Mouse (Mus musculus): ENCODE measurements around the gene Spata20. TPM values are rescaled to one million over a fixed set of nuclear protein-coding genes. Genes with fewer than 3 reads are reported as not detected.
A peak's percentile ranks its signal among the peaks of the same experiment; 100 is the strongest.

The Spata20 gene
- polyA plus RNA-seq, 1 experiment from 2014 or later = 0.47 TPM

GRCm38 (mm10) chr11:94449886-94450285 is 36.1 kb downstream of the Spata20 start:
- H3K4me3 ChIP-seq = no peak overlapping the region
- 32% methylated on average over 5 of the region's 5 CpGs for WGBS
- no peaks in the 10 kb centered on the region for H3K9me3 ChIP-seq
- ATAC-seq (ENCODE audit: extremely low read depth, insufficient number of reproducible peaks, low FRiP score, low TSS enrichment) = peak; percentile 4; the same call in 1 of the 2 replicates
- H3K9ac ChIP-seq = peak overlapping the region; percentile 62; the same call in 1 of the 2 replicates
- no peaks in the 10 kb centered on the region for H3K36me3 ChIP-seq
- peaks cover 37% of the 10 kb centered on the region for H3K27me3 ChIP-seq (replicated peaks)
- H3K27ac ChIP-seq (replicated peaks) = peak overlapping the region; percentile 93
- H3K4me2 ChIP-seq = peak overlapping the region; percentile 30; the same call in 1 of the 2 replicates
- H3K4me1 ChIP-seq = peaks cover 63% of the 10 kb centered on the region

- peaks cover 66% of the 10 kb centered on the region for H3K4me1 ChIP-seq
These were observed 36.7 kb downstream of the Spata20 start for GRCm38 (mm10) chr11:94449239-94449638.

GRCm38 (mm10) chr11:94447017-94447416 is 39.0 kb downstream of the Spata20 start:
- Histone ChIP-seq H3K9me3 (no peaks in the 10 kb centered on the region), H3K36me3 (no peaks in the 10 kb centered on the region), H3K27ac (replicated peaks) (no peak overlapping the region), H3K4me1 (peaks cover 71% of the 10 kb centered on the region), H3K9ac (no peak overlapping the region), H3K4me2 (no peak overlapping the region), H3K4me3 (no peak overlapping the region), H3K27me3 (replicated peaks) (peaks cover 54% of the 10 kb centered on the region)
- no peak for ATAC-seq (ENCODE audit: extremely low read depth, insufficient number of reproducible peaks, low FRiP score, low TSS enrichment)
- 32% methylated on average over 3 of the region's 3 CpGs for WGBS

More at GRCm38 (mm10) chr11:94449239-94449638, 36.7 kb downstream of the Spata20 start:
- Histone ChIP-seq H3K4me2 (no peak overlapping the region), H3K27me3 (replicated peaks) (peaks cover 37% of the 10 kb centered on the region), H3K4me3 (no peak overlapping the region), H3K9me3 (no peaks in the 10 kb centered on the region), H3K27ac (replicated peaks) (peak overlapping the region; percentile 93), H3K36me3 (no peaks in the 10 kb centered on the region), H3K9ac (no peak overlapping the region)
- WGBS = 54% methylated on average over 8 of the region's 8 CpGs
- ATAC-seq (ENCODE audit: extremely low read depth, insufficient number of reproducible peaks, low FRiP score, low TSS enrichment) = no peak

- no peak overlapping the region for H3K9ac ChIP-seq
- no peak overlapping the region for H3K4me2 ChIP-seq
- peaks cover 68% of the 10 kb centered on the region for H3K4me1 ChIP-seq
- no peak overlapping the region for H3K27ac ChIP-seq (replicated peaks)
- no peak for ATAC-seq (ENCODE audit: extremely low read depth, insufficient number of reproducible peaks, low FRiP score, low TSS enrichment)
- 70% methylated on average over 4 of the region's 4 CpGs for WGBS
- H3K27me3 ChIP-seq (replicated peaks) = peaks cover 57% of the 10 kb centered on the region
- H3K36me3 ChIP-seq = no peaks in the 10 kb centered on the region
- no peak overlapping the region for H3K4me3 ChIP-seq
- no peaks in the 10 kb centered on the region for H3K9me3 ChIP-seq
These were observed 40.7 kb downstream of the Spata20 start for GRCm38 (mm10) chr11:94445300-94445699.

GRCm38 (mm10) chr11:94444829-94445228 is 41.1 kb downstream of the Spata20 start:
- H3K9me3 ChIP-seq = no peaks in the 10 kb centered on the region
- H3K9ac ChIP-seq = no peak overlapping the region
- H3K4me2 ChIP-seq = no peak overlapping the region
- H3K4me3 ChIP-seq = no peak overlapping the region
- WGBS = 66% methylated on average over 5 of the region's 5 CpGs
- H3K27me3 ChIP-seq (replicated peaks) = peaks cover 61% of the 10 kb centered on the region
- peaks cover 64% of the 10 kb centered on the region for H3K4me1 ChIP-seq
- no peaks in the 10 kb centered on the region for H3K36me3 ChIP-seq
- no peak for ATAC-seq (ENCODE audit: extremely low read depth, insufficient number of reproducible peaks, low FRiP score, low TSS enrichment)
- no peak overlapping the region for H3K27ac ChIP-seq (replicated peaks)

- Histone ChIP-seq H3K4me2 (no peak overlapping the region), H3K4me3 (no peak overlapping the region), H3K9ac (no peak overlapping the region), H3K4me1 (peaks cover 42% of the 10 kb centered on the region), H3K27me3 (replicated peaks) (peaks cover 57% of the 10 kb centered on the region), H3K27ac (replicated peaks) (peak overlapping the region; percentile 51), H3K9me3 (no peaks in the 10 kb centered on the region), H3K36me3 (no peaks in the 10 kb centered on the region)
- WGBS = 45% methylated on average over 9 of the region's 9 CpGs
- no peak for ATAC-seq (ENCODE audit: extremely low read depth, insufficient number of reproducible peaks, low FRiP score, low TSS enrichment)
These were observed 44.2 kb downstream of the Spata20 start for GRCm38 (mm10) chr11:94441752-94442151.

- Histone ChIP-seq H3K9ac (no peak overlapping the region), H3K4me2 (no peak overlapping the region), H3K9me3 (no peaks in the 10 kb centered on the region), H3K36me3 (no peaks in the 10 kb centered on the region), H3K27me3 (replicated peaks) (peaks cover 56% of the 10 kb centered on the region), H3K4me1 (peaks cover 42% of the 10 kb centered on the region), H3K27ac (replicated peaks) (peak overlapping the region; percentile 51), H3K4me3 (no peak overlapping the region)
- ATAC-seq (ENCODE audit: extremely low read depth, insufficient number of reproducible peaks, low FRiP score, low TSS enrichment) = no peak
- WGBS = 30% methylated on average over 7 of the region's 7 CpGs
These were observed 44.9 kb downstream of the Spata20 start for GRCm38 (mm10) chr11:94441122-94441521.

GRCm38 (mm10) chr11:94440421-94440820 is 45.6 kb downstream of the Spata20 start:
- H3K27ac ChIP-seq (replicated peaks) = no peak overlapping the region
- no peak overlapping the region for H3K4me2 ChIP-seq
- WGBS = 83% methylated on average over 6 of the region's 6 CpGs
- H3K4me1 ChIP-seq = peaks cover 35% of the 10 kb centered on the region
- ATAC-seq (ENCODE audit: extremely low read depth, insufficient number of reproducible peaks, low FRiP score, low TSS enrichment) = no peak
- H3K27me3 ChIP-seq (replicated peaks) = peaks cover 49% of the 10 kb centered on the region
- no peaks in the 10 kb centered on the region for H3K9me3 ChIP-seq
- H3K9ac ChIP-seq = no peak overlapping the region
- no peak overlapping the region for H3K4me3 ChIP-seq
- no peaks in the 10 kb centered on the region for H3K36me3 ChIP-seq

GRCm38 (mm10) chr11:94429011-94429651 is 56.8 kb downstream of the Spata20 start:
- H3K4me3 ChIP-seq = no peak overlapping the region
- peaks cover 55% of the 10 kb centered on the region for H3K4me1 ChIP-seq
- peaks cover 5% of the 10 kb centered on the region; the same call in 1 of the 2 replicates for H3K36me3 ChIP-seq
- peak overlapping the region; percentile 85 for H3K27ac ChIP-seq (replicated peaks)
- peak; percentile 6; the same call in 1 of the 2 replicates for ATAC-seq (ENCODE audit: extremely low read depth, insufficient number of reproducible peaks, low FRiP score, low TSS enrichment)
- no peaks in the 10 kb centered on the region for H3K9me3 ChIP-seq
- H3K4me2 ChIP-seq = peak overlapping the region; percentile 43
- peak overlapping the region; percentile 28; the same call in 1 of the 2 replicates for H3K9ac ChIP-seq
- 15% methylated on average over 9 of the region's 9 CpGs for WGBS
- H3K27me3 ChIP-seq (replicated peaks) = peaks cover 56% of the 10 kb centered on the region

Other genes starting within 250 kb of the Spata20 start
- 2.0 and 2.2 TPM in 2 replicates for gene Wfikkn2, start 240.2 kb downstream of the Spata20 start, polyA plus RNA-seq (2015; fragmentation: Nextera tagmentation; extraction: Ambion mirVana)
- 0.20 TPM in 1 of 2 replicates, not detected in the other for gene Gm21885, start 204.3 kb downstream of the Spata20 start, polyA plus RNA-seq (2015; fragmentation: Nextera tagmentation; extraction: Ambion mirVana)
- 68.5 and 70.2 TPM in 2 replicates for gene Luc7l3, start 164.2 kb downstream of the Spata20 start, polyA plus RNA-seq (2015; fragmentation: Nextera tagmentation; extraction: Ambion mirVana)
- gene Ankrd40, start 158.2 kb downstream of the Spata20 start, polyA plus RNA-seq (2015; fragmentation: Nextera tagmentation; extraction: Ambion mirVana) = 14.6 and 19.5 TPM in 2 replicates
- 0.96 and 1.6 TPM in 2 replicates for gene Abcc3, start 93.2 kb downstream of the Spata20 start, polyA plus RNA-seq (2015; fragmentation: Nextera tagmentation; extraction: Ambion mirVana)
- 3.4 and 5.8 TPM in 2 replicates for gene Cacna1g, start 12.0 kb downstream of the Spata20 start, polyA plus RNA-seq (2015; fragmentation: Nextera tagmentation; extraction: Ambion mirVana)
- gene Epn3, start 13.8 kb upstream of the Spata20 start, polyA plus RNA-seq (2015; fragmentation: Nextera tagmentation; extraction: Ambion mirVana) = 11.8 and 12.5 TPM in 2 replicates
- 5.6 and 6.8 TPM in 2 replicates for gene Mycbpap, start 35.6 kb upstream of the Spata20 start, polyA plus RNA-seq (2015; fragmentation: Nextera tagmentation; extraction: Ambion mirVana)
- 4.8 and 5.3 TPM in 2 replicates for gene Rsad1, start 63.1 kb upstream of the Spata20 start, polyA plus RNA-seq (2015; fragmentation: Nextera tagmentation; extraction: Ambion mirVana)
- 0.34 and 0.39 TPM in 2 replicates for gene Chad, start 78.9 kb upstream of the Spata20 start, polyA plus RNA-seq (2015; fragmentation: Nextera tagmentation; extraction: Ambion mirVana)
- gene Acsf2, start 115.7 kb upstream of the Spata20 start, polyA plus RNA-seq (2015; fragmentation: Nextera tagmentation; extraction: Ambion mirVana) = 2.8 and 3.1 TPM in 2 replicates
- 143 and 147 TPM in 2 replicates for gene Lrrc59, start 143.6 kb upstream of the Spata20 start, polyA plus RNA-seq (2015; fragmentation: Nextera tagmentation; extraction: Ambion mirVana)
- 128 and 142 TPM in 2 replicates for gene Mrpl27, start 167.6 kb upstream of the Spata20 start, polyA plus RNA-seq (2015; fragmentation: Nextera tagmentation; extraction: Ambion mirVana)
- 11.9 and 14.9 TPM in 2 replicates for gene Eme1, start 167.8 kb upstream of the Spata20 start, polyA plus RNA-seq (2015; fragmentation: Nextera tagmentation; extraction: Ambion mirVana)
- 11.6 and 11.7 TPM in 2 replicates for gene Xylt2, start 191.3 kb upstream of the Spata20 start, polyA plus RNA-seq (2015; fragmentation: Nextera tagmentation; extraction: Ambion mirVana)
- 0.17 TPM in 1 of 2 replicates, not detected in the other for gene Gm11541, start 218.3 kb upstream of the Spata20 start, polyA plus RNA-seq (2015; fragmentation: Nextera tagmentation; extraction: Ambion mirVana)

Measured in heart, embryonic 13.5 days (tissue).